ENCODE assay signal across 23 mouse cellular contexts in the genomic region with DNA sequence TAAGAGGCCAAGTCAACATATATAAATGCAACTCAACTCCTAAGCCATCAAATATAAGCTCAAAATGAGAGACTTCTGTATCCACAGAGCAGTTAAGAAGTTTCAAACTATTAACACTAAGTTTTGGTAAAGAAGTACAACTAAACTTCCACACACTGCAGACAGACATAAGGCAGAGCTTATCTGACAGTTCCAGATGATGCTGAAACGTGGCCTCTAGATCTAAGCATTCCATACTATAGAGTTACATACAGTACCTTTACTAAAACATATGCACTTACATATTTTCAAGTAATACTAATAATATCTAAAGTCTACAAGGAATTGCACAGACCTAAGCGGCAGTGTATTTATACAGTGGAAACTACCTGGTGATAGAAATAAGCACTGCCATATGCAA. TPM values are rescaled to one million over a fixed set of nuclear protein-coding genes. Genes with fewer than 3 reads are reported as not detected.
DNase-seq lines count a peak whose midpoint lies in the region; ATAC-seq and TF ChIP-seq lines count a peak whose summit lies in the region.
"Had no signal": no experiment of that assay in that cellular context is flagged by ENCODE, and none has a peak within 500 bp of the region (broad histone marks: within the 10 kb centered on the region; RNA-seq: fewer than 3 reads in every experiment).

No protein-coding gene starts in this region.

- H3K27ac ChIP-seq in heart, embryonic 12.5 days (ENCODE audit: poor library complexity, severe bottlenecking) = no peak overlapping the region
- H3K27ac ChIP-seq in liver, embryonic 14.5 days = peak overlapping the region; percentile 87
- H3K27ac ChIP-seq: hindbrain, embryonic 13.5 days had no signal

- WGBS in heart, embryonic 12.5 days = 65% methylated on average over 2 of the region's 2 CpGs
- WGBS in liver, embryonic 14.5 days (ENCODE audit: insufficient replicate concordance) = 15% methylated on average over 2 of the region's 2 CpGs

- ATAC-seq in heart, embryonic 12.5 days (ENCODE audit: insufficient number of reproducible peaks, low FRiP score) = peak; percentile 77; the same call in 1 of the 2 replicates
- ATAC-seq in erythroblast, adult 5-6 weeks (replicated peaks; ENCODE audit: low FRiP score, poor library complexity, severe bottlenecking) = peak; percentile 84
- peak; percentile 80 for ATAC-seq in liver, embryonic 14.5 days (ENCODE audit: insufficient read depth)
- ATAC-seq in megakaryocyte-erythroid progenitor cell, adult 5-6 weeks (replicated peaks; ENCODE audit: low FRiP score, low TSS enrichment, poor library complexity, severe bottlenecking) = peak; percentile 63
- ATAC-seq: forebrain, embryonic 16.5 days; intestine, embryonic 16.5 days; lung, postnatal 0 days; midbrain, embryonic 16.5 days; Patski had no signal

- no peaks in the 10 kb centered on the region for H3K27me3 ChIP-seq in heart, embryonic 12.5 days (replicated peaks)
- H3K27me3 ChIP-seq in liver, embryonic 14.5 days (ENCODE audit: control insufficient read depth, insufficient read depth, low read length) = no peaks in the 10 kb centered on the region
- H3K27me3 ChIP-seq: hindbrain, embryonic 13.5 days; Patski had no signal

- no peak overlapping the region for H3K9ac ChIP-seq in heart, embryonic 12.5 days
- peak overlapping the region; percentile 48 for H3K9ac ChIP-seq in liver, embryonic 14.5 days (replicated peaks)
- H3K9ac ChIP-seq: hindbrain, embryonic 13.5 days had no signal

- TF ChIP-seq CTCF in liver, embryonic 14.5 days (IDR thresholded peaks at IDR 0.05; ENCODE audit: low read depth) = no peak

- H3K4me1 ChIP-seq in heart, embryonic 12.5 days (replicated peaks) = peaks cover 27% of the 10 kb centered on the region
- peaks cover 66 to 67% of the 10 kb centered on the region in 2 experiments for H3K4me1 ChIP-seq in liver, embryonic 14.5 days (replicated peaks; ENCODE audit: control insufficient read depth in 2 of 2, insufficient read depth in 2 of 2, low read length in 1 of 2)

- H3K36me3 ChIP-seq in heart, embryonic 12.5 days = no peaks in the 10 kb centered on the region
- H3K36me3 ChIP-seq in liver, embryonic 14.5 days (replicated peaks; ENCODE audit: control insufficient read depth, insufficient read depth, low read depth) = no peaks in the 10 kb centered on the region
- H3K36me3 ChIP-seq: hindbrain, embryonic 13.5 days had no signal

- TF ChIP-seq EP300 in liver, embryonic 14.5 days (IDR thresholded peaks at IDR 0.05; ENCODE audit: low read depth) = peak; percentile 87

- no peak for DNase-seq in heart, adult 18-20 months
- peak; percentile 64 to 69 (median 68) for DNase-seq in liver, embryonic 14.5 days (ENCODE audit: low read depth in 3 of 3, low spot score in 3 of 3)
- no peak for DNase-seq in thymus, postnatal 0 days (ENCODE audit: low spot score)
- no peak for DNase-seq in adrenal gland, postnatal 4 days (ENCODE audit: low spot score in 2 of 2)
- DNase-seq in thymus, postnatal 14 days = no peak
- DNase-seq: adrenal gland, postnatal 14 days; cerebellum, adult 2 months; cerebellum, postnatal 14 days; heart, postnatal 36 days; kidney, adult 8-10 months; kidney, postnatal 14 days; right cerebral cortex, postnatal 25 days had no signal

- H3K4me2 ChIP-seq in heart, embryonic 12.5 days = no peak overlapping the region
- peak overlapping the region; percentile 73 for H3K4me2 ChIP-seq in liver, embryonic 14.5 days (ENCODE audit: low read depth)
- H3K4me2 ChIP-seq: hindbrain, embryonic 13.5 days; midbrain, embryonic 11.5 days had no signal

- no peak overlapping the region for H3K4me3 ChIP-seq in heart, embryonic 12.5 days
- peak overlapping the region in 1 of 2 experiments; percentile 35; a peak in 2 of 4 replicates for H3K4me3 ChIP-seq in liver, embryonic 14.5 days (ENCODE audit: insufficient read depth in 1 of 2, low read depth in 2 of 2, low read length in 2 of 2)
- H3K4me3 ChIP-seq: hindbrain, embryonic 13.5 days had no signal

- H3K9me3 ChIP-seq in heart, embryonic 12.5 days (replicated peaks) = no peaks in the 10 kb centered on the region
- no peaks in the 10 kb centered on the region for H3K9me3 ChIP-seq in liver, embryonic 14.5 days (ENCODE audit: control insufficient read depth, low read length)
- H3K9me3 ChIP-seq: G1E; hindbrain, embryonic 13.5 days had no signal

RNA-seq across cellular contexts. Expression of gene Clcn3, which starts 8.3 kb away (rescaled TPM):
- polyA plus RNA-seq in heart, embryonic 12.5 days (2016; fragmentation: Nextera tagmentation; extraction: Ambion mirVana) = 30.6 and 32.3 TPM in 2 replicates
- total RNA-seq in heart, adult 18-20 months (2021) = 10 to 100 TPM; 31.6 to 32.0 TPM
- total RNA-seq in erythroblast, adult 5-6 weeks (2015; ENCODE audit: low replicate concordance) = 710 and 760 TPM in 2 replicates
- total RNA-seq in erythroblast, adult 5-6 weeks (2017; ENCODE audit: low replicate concordance) = 1,348 and 1,485 TPM in 2 replicates
- 19.2 and 28.1 TPM in 2 replicates for polyA plus RNA-seq in liver, embryonic 14.5 days (2012; rRNA removed)
- 34.6 and 38.2 TPM in 2 replicates for polyA plus RNA-seq in liver, embryonic 14.5 days (2014; fragmentation: Nextera tagmentation; extraction: Ambion mirVana)
- total RNA-seq in megakaryocyte-erythroid progenitor cell, adult 5-6 weeks (2014; fragmentation: Nextera tagmentation) = 47.2 and 56.3 TPM in 2 replicates
- 58.1 and 66.9 TPM in 2 replicates for total RNA-seq in megakaryocyte-erythroid progenitor cell, adult 5-6 weeks (2017)
- 26.5 and 31.8 TPM in 2 replicates for polyA plus RNA-seq in thymus, postnatal 0 days (2015; fragmentation: Nextera tagmentation; extraction: Ambion mirVana)
- total RNA-seq in adrenal gland, postnatal 4 days (2021) = 10 to 100 TPM; 44.8 to 50.1 TPM

RNA-seq across cellular contexts. Expression of gene Nek1, which starts 18.2 kb away (rescaled TPM):
- polyA plus RNA-seq in heart, embryonic 12.5 days (2016; fragmentation: Nextera tagmentation; extraction: Ambion mirVana) = 14.3 and 14.4 TPM in 2 replicates
- total RNA-seq in heart, adult 18-20 months (2021) = 1 to 10 TPM; 9.5 to 9.6 TPM
- 8.1 and 11.5 TPM in 2 replicates for total RNA-seq in erythroblast, adult 5-6 weeks (2015; ENCODE audit: low replicate concordance)
- total RNA-seq in erythroblast, adult 5-6 weeks (2017; ENCODE audit: low replicate concordance) = 17.7 and 18.5 TPM in 2 replicates
- 1.5 and 2.6 TPM in 2 replicates for polyA plus RNA-seq in liver, embryonic 14.5 days (2012; rRNA removed)
- polyA plus RNA-seq in liver, embryonic 14.5 days (2014; fragmentation: Nextera tagmentation; extraction: Ambion mirVana) = 6.7 and 8.5 TPM in 2 replicates
- total RNA-seq in megakaryocyte-erythroid progenitor cell, adult 5-6 weeks (2014; fragmentation: Nextera tagmentation) = 23.0 and 23.9 TPM in 2 replicates
- 23.8 and 29.0 TPM in 2 replicates for total RNA-seq in megakaryocyte-erythroid progenitor cell, adult 5-6 weeks (2017)
- polyA plus RNA-seq in thymus, postnatal 0 days (2015; fragmentation: Nextera tagmentation; extraction: Ambion mirVana) = 9.5 and 11.8 TPM in 2 replicates
- total RNA-seq in adrenal gland, postnatal 4 days (2021) = 10 to 100 TPM; 23.8 to 25.9 TPM

Comparison
In these comparisons a context has a peak if more than half of its experiments do, and no peak if none do; other contexts are left out.
1. DNase-seq: peak in liver, embryonic 14.5 days (3 of 3); none in heart, adult 18-20 months (0 of 2), thymus, postnatal 0 days (single experiment), adrenal gland, postnatal 4 days (0 of 2) and thymus, postnatal 14 days (single experiment).
2. RNA of gene Clcn3, which starts 8.3 kb away (total RNA-seq): 710 to 1,485 TPM in erythroblast, adult 5-6 weeks; 47.2 to 66.9 TPM in megakaryocyte-erythroid progenitor cell, adult 5-6 weeks, 44.8 to 50.1 TPM in adrenal gland, postnatal 4 days and 31.6 to 32.0 TPM in heart, adult 18-20 months; every median in the first group is over 10 times any median in the second.
3. Peak in every context shown above with its lines, with median percentiles within 50 percentile points of each other: ATAC-seq.